Comparison of ENCODE assay signal across 13 mouse cellular contexts in genomic region chr7:130503006-130503405, GRCm38 (mm10).
"Had no signal": no experiment of that assay in that cellular context is flagged by ENCODE, and none has a peak within 500 bp of the region (broad histone marks: within the 10 kb centered on the region; RNA-seq: fewer than 3 reads in every experiment).

No protein-coding gene starts in this region.

- H3K9ac ChIP-seq: liver, embryonic 13.5 days; liver, postnatal 0 days; midbrain, embryonic 13.5 days; neural tube, embryonic 15.5 days had no signal

- H3K9me3 ChIP-seq: limb, embryonic 10.5 days; liver, embryonic 13.5 days; midbrain, embryonic 13.5 days; neural tube, embryonic 15.5 days had no signal

- H3K4me3 ChIP-seq: left cerebral cortex, adult 2 months; limb, embryonic 10.5 days; liver, embryonic 13.5 days; midbrain, embryonic 13.5 days; neural tube, embryonic 15.5 days had no signal

- H3K27ac ChIP-seq: left cerebral cortex, adult 2 months; limb, embryonic 10.5 days; liver, embryonic 13.5 days; macrophage; midbrain, embryonic 13.5 days; neural tube, embryonic 15.5 days had no signal

- H3K4me1 ChIP-seq: limb, embryonic 10.5 days; liver, embryonic 13.5 days; midbrain, embryonic 13.5 days; neural tube, embryonic 15.5 days had no signal

- H3K4me2 ChIP-seq: liver, embryonic 13.5 days; midbrain, embryonic 13.5 days; neural tube, embryonic 15.5 days had no signal

- ATAC-seq: liver, postnatal 0 days; midbrain, embryonic 13.5 days had no signal

- H3K27me3 ChIP-seq: liver, embryonic 13.5 days; midbrain, embryonic 13.5 days; neural tube, embryonic 15.5 days had no signal

- DNase-seq: kidney, adult 11 months; kidney, postnatal 14 days; liver, embryonic 13.5 days; liver, postnatal 0 days; right cerebral cortex, adult 18-20 months; right cerebral cortex, postnatal 25 days; thymus, adult 18-20 months; thymus, postnatal 14 days had no signal
